Mouse (Mus musculus): ENCODE measurements around the gene Abhd17c. TPM values are rescaled to one million over a fixed set of nuclear protein-coding genes. Genes with fewer than 3 reads are reported as not detected.
A peak's percentile ranks its signal among the peaks of the same experiment; 100 is the strongest.

The Abhd17c gene
- polyA plus RNA-seq (2011; ENCODE audit: insufficient read depth, insufficient read length, low read depth, missing spikeins) = 57.3 and 65.4 TPM in 2 replicates

GRCm38 (mm10) chr7:84151001-84151959 is at the start of gene Abhd17c:
Abhd17c (minus strand) TSS chr7:84151893.
- peaks cover 7% of the 10 kb centered on the region for H3K4me1 ChIP-seq (ENCODE audit: control insufficient read depth, insufficient read depth, low read length)

GRCm38 (mm10) chr7:84197208-84197860 is 45.6 kb upstream of the Abhd17c start:
- H3K27ac ChIP-seq (ENCODE audit: insufficient read depth, low read length) = no peak overlapping the region
- TF ChIP-seq EP300 (IDR thresholded peaks at IDR 0.05; ENCODE audit: insufficient read depth, low read depth, low read length) (no peak), CTCF (IDR thresholded peaks at IDR 0.05; ENCODE audit: low read depth, low read length) (no peak)

More at GRCm38 (mm10) chr7:84151001-84151959, at the start of gene Abhd17c:
- H3K36me3 ChIP-seq (ENCODE audit: control insufficient read depth, insufficient read depth, low read length, poor library complexity, severe bottlenecking) = peaks cover 7% of the 10 kb centered on the region; the same call in 1 of the 2 replicates
- TF ChIP-seq POLR2A (IDR thresholded peaks at IDR 0.05; ENCODE audit: insufficient read depth, low read length) = no peak
- TF ChIP-seq CTCF (IDR thresholded peaks at IDR 0.05; ENCODE audit: low read depth, low read length) = no peak
- no peak for TF ChIP-seq EP300 (IDR thresholded peaks at IDR 0.05; ENCODE audit: insufficient read depth, low read depth, low read length)
- peak within 1 kb of the TSS; percentile 88 for H3K9ac ChIP-seq (ENCODE audit: low read depth, poor library complexity, severe bottlenecking)
- H3K9me3 ChIP-seq (replicated peaks; ENCODE audit: control insufficient read depth, insufficient read depth, low read length, poor library complexity, severe bottlenecking) = no peaks in the 10 kb centered on the region
- H3K27me3 ChIP-seq (ENCODE audit: control insufficient read depth, insufficient read depth, low read length, poor library complexity, severe bottlenecking) = no peaks in the 10 kb centered on the region
- H3K27ac ChIP-seq (ENCODE audit: insufficient read depth, low read length) = no peak within 1 kb of the TSS
- peak within 1 kb of the TSS; percentile 74 for H3K4me3 ChIP-seq (ENCODE audit: low read depth, low read length)

GRCm38 (mm10) chr7:84196221-84196620 is 44.5 kb upstream of the Abhd17c start:
- TF ChIP-seq CTCF (IDR thresholded peaks at IDR 0.05; ENCODE audit: low read depth, low read length) (no peak), POLR2A (IDR thresholded peaks at IDR 0.05; ENCODE audit: insufficient read depth, low read length) (no peak), EP300 (IDR thresholded peaks at IDR 0.05; ENCODE audit: insufficient read depth, low read depth, low read length) (no peak)
- H3K4me1 ChIP-seq (ENCODE audit: control insufficient read depth, insufficient read depth, low read length) = no peaks in the 10 kb centered on the region

More at GRCm38 (mm10) chr7:84197208-84197860, 45.6 kb upstream of the Abhd17c start:
- H3K4me1 ChIP-seq (ENCODE audit: control insufficient read depth, insufficient read depth, low read length) = no peaks in the 10 kb centered on the region
- no peaks in the 10 kb centered on the region for H3K36me3 ChIP-seq (ENCODE audit: control insufficient read depth, insufficient read depth, low read length, poor library complexity, severe bottlenecking)
- no peaks in the 10 kb centered on the region for H3K9me3 ChIP-seq (replicated peaks; ENCODE audit: control insufficient read depth, insufficient read depth, low read length, poor library complexity, severe bottlenecking)
- no peaks in the 10 kb centered on the region for H3K27me3 ChIP-seq (ENCODE audit: control insufficient read depth, insufficient read depth, low read length, poor library complexity, severe bottlenecking)
- H3K4me3 ChIP-seq (ENCODE audit: low read depth, low read length) = no peak overlapping the region
- H3K9ac ChIP-seq (ENCODE audit: low read depth, poor library complexity, severe bottlenecking) = no peak overlapping the region

GRCm38 (mm10) chr7:84192256-84192655 is 40.6 kb upstream of the Abhd17c start:
- TF ChIP-seq POLR2A (IDR thresholded peaks at IDR 0.05; ENCODE audit: insufficient read depth, low read length) (no peak), CTCF (IDR thresholded peaks at IDR 0.05; ENCODE audit: low read depth, low read length) (no peak), EP300 (IDR thresholded peaks at IDR 0.05; ENCODE audit: insufficient read depth, low read depth, low read length) (no peak)
- H3K27me3 ChIP-seq (ENCODE audit: control insufficient read depth, insufficient read depth, low read length, poor library complexity, severe bottlenecking) = no peaks in the 10 kb centered on the region
- H3K9ac ChIP-seq (ENCODE audit: low read depth, poor library complexity, severe bottlenecking) = no peak overlapping the region
- H3K27ac ChIP-seq (ENCODE audit: insufficient read depth, low read length) = no peak overlapping the region
- peaks cover 6% of the 10 kb centered on the region for H3K9me3 ChIP-seq (replicated peaks; ENCODE audit: control insufficient read depth, insufficient read depth, low read length, poor library complexity, severe bottlenecking)
- no peak overlapping the region for H3K4me3 ChIP-seq (ENCODE audit: low read depth, low read length)
- no peaks in the 10 kb centered on the region for H3K4me1 ChIP-seq (ENCODE audit: control insufficient read depth, insufficient read depth, low read length)
- H3K36me3 ChIP-seq (ENCODE audit: control insufficient read depth, insufficient read depth, low read length, poor library complexity, severe bottlenecking) = no peaks in the 10 kb centered on the region

More at GRCm38 (mm10) chr7:84196221-84196620, 44.5 kb upstream of the Abhd17c start:
- H3K36me3 ChIP-seq (ENCODE audit: control insufficient read depth, insufficient read depth, low read length, poor library complexity, severe bottlenecking) = no peaks in the 10 kb centered on the region
- no peak overlapping the region for H3K4me3 ChIP-seq (ENCODE audit: low read depth, low read length)
- no peaks in the 10 kb centered on the region for H3K27me3 ChIP-seq (ENCODE audit: control insufficient read depth, insufficient read depth, low read length, poor library complexity, severe bottlenecking)
- H3K9ac ChIP-seq (ENCODE audit: low read depth, poor library complexity, severe bottlenecking) = no peak overlapping the region
- H3K27ac ChIP-seq (ENCODE audit: insufficient read depth, low read length) = no peak overlapping the region
- peaks cover 6% of the 10 kb centered on the region for H3K9me3 ChIP-seq (replicated peaks; ENCODE audit: control insufficient read depth, insufficient read depth, low read length, poor library complexity, severe bottlenecking)

GRCm38 (mm10) chr7:84191476-84191875 is 39.8 kb upstream of the Abhd17c start:
- H3K4me1 ChIP-seq (ENCODE audit: control insufficient read depth, insufficient read depth, low read length) = no peaks in the 10 kb centered on the region
- H3K4me3 ChIP-seq (ENCODE audit: low read depth, low read length) = no peak overlapping the region
- peaks cover 6% of the 10 kb centered on the region for H3K9me3 ChIP-seq (replicated peaks; ENCODE audit: control insufficient read depth, insufficient read depth, low read length, poor library complexity, severe bottlenecking)
- TF ChIP-seq POLR2A (IDR thresholded peaks at IDR 0.05; ENCODE audit: insufficient read depth, low read length) (no peak), CTCF (IDR thresholded peaks at IDR 0.05; ENCODE audit: low read depth, low read length) (no peak), EP300 (IDR thresholded peaks at IDR 0.05; ENCODE audit: insufficient read depth, low read depth, low read length) (no peak)
- H3K36me3 ChIP-seq (ENCODE audit: control insufficient read depth, insufficient read depth, low read length, poor library complexity, severe bottlenecking) = no peaks in the 10 kb centered on the region
- H3K9ac ChIP-seq (ENCODE audit: low read depth, poor library complexity, severe bottlenecking) = no peak overlapping the region
- no peak overlapping the region for H3K27ac ChIP-seq (ENCODE audit: insufficient read depth, low read length)
- H3K27me3 ChIP-seq (ENCODE audit: control insufficient read depth, insufficient read depth, low read length, poor library complexity, severe bottlenecking) = no peaks in the 10 kb centered on the region

All from ES-Bruce4 (cell line).